Mouse (Mus musculus): ENCODE data around the gene Chaf1a. TPM values are rescaled to one million over a fixed set of nuclear protein-coding genes. Genes with fewer than 3 reads are reported as not detected.

Gene Chaf1a
- polyA plus RNA-seq, 1 experiment from 2014 or later = 30.8 TPM

GRCm38 (mm10) chr17:56022131-56022988 is 17.9 kb upstream of the Chaf1a start:
- Histone ChIP-seq H3K27ac (no peak overlapping the region; the same call in 1 of the 2 replicates), H3K4me3 (replicated peaks) (no peak overlapping the region), H3K4me2 (no peak overlapping the region), H3K9ac (no peak overlapping the region), H3K4me1 (peaks cover 42% of the 10 kb centered on the region), H3K36me3 (peaks cover 45% of the 10 kb centered on the region), H3K27me3 (no peaks in the 10 kb centered on the region), H3K9me3 (replicated peaks) (no peaks in the 10 kb centered on the region)
- WGBS = 45% methylated on average over 2 of the region's 2 CpGs
- no peak for ATAC-seq (replicated peaks; ENCODE audit: low FRiP score)

- Histone ChIP-seq H3K27me3 (no peaks in the 10 kb centered on the region), H3K4me2 (no peak overlapping the region), H3K4me1 (peaks cover 48% of the 10 kb centered on the region), H3K9me3 (replicated peaks) (no peaks in the 10 kb centered on the region), H3K9ac (no peak overlapping the region), H3K4me3 (replicated peaks) (no peak overlapping the region), H3K27ac (no peak overlapping the region), H3K36me3 (peaks cover 45% of the 10 kb centered on the region)
- no peak for ATAC-seq (replicated peaks; ENCODE audit: low FRiP score)
- 67% methylated on average over 4 of the region's 4 CpGs for WGBS
Measured at GRCm38 (mm10) chr17:56022989-56023290, 17.3 kb upstream of the Chaf1a start.

GRCm38 (mm10) chr17:56023386-56023785 is 16.9 kb upstream of the Chaf1a start:
- no peak overlapping the region for H3K4me2 ChIP-seq
- no peaks in the 10 kb centered on the region for H3K9me3 ChIP-seq (replicated peaks)
- H3K9ac ChIP-seq = no peak overlapping the region
- H3K36me3 ChIP-seq = peaks cover 45% of the 10 kb centered on the region
- no peak for ATAC-seq (replicated peaks; ENCODE audit: low FRiP score)
- no peak overlapping the region for H3K27ac ChIP-seq
- H3K4me3 ChIP-seq (replicated peaks) = no peak overlapping the region
- no peaks in the 10 kb centered on the region for H3K27me3 ChIP-seq
- H3K4me1 ChIP-seq = peaks cover 50% of the 10 kb centered on the region
- WGBS = 65% methylated on average over 5 of the region's 5 CpGs

- no peak for ATAC-seq (replicated peaks; ENCODE audit: low FRiP score)
- 56% methylated on average over 2 of the region's 2 CpGs for WGBS
Measured at GRCm38 (mm10) chr17:56024476-56024875, 15.8 kb upstream of the Chaf1a start.

GRCm38 (mm10) chr17:56024931-56025330 is 15.3 kb upstream of the Chaf1a start:
- Histone ChIP-seq H3K4me1 (peaks cover 50% of the 10 kb centered on the region), H3K27ac (no peak overlapping the region), H3K9me3 (replicated peaks) (no peaks in the 10 kb centered on the region), H3K27me3 (no peaks in the 10 kb centered on the region), H3K4me2 (no peak overlapping the region), H3K4me3 (replicated peaks) (no peak overlapping the region), H3K9ac (no peak overlapping the region), H3K36me3 (peaks cover 45% of the 10 kb centered on the region)
- no peak for ATAC-seq (replicated peaks; ENCODE audit: low FRiP score)
- 74% methylated on average over 5 of the region's 5 CpGs for WGBS

More at GRCm38 (mm10) chr17:56024476-56024875, 15.8 kb upstream of the Chaf1a start:
- no peaks in the 10 kb centered on the region for H3K27me3 ChIP-seq
- H3K27ac ChIP-seq = no peak overlapping the region
- H3K9ac ChIP-seq = no peak overlapping the region
- peaks cover 50% of the 10 kb centered on the region for H3K4me1 ChIP-seq
- no peaks in the 10 kb centered on the region for H3K9me3 ChIP-seq (replicated peaks)
- peaks cover 45% of the 10 kb centered on the region for H3K36me3 ChIP-seq
- H3K4me3 ChIP-seq (replicated peaks) = no peak overlapping the region
- no peak overlapping the region for H3K4me2 ChIP-seq

GRCm38 (mm10) chr17:56026303-56026702 is 13.9 kb upstream of the Chaf1a start:
- Histone ChIP-seq H3K27me3 (no peaks in the 10 kb centered on the region), H3K36me3 (peaks cover 48% of the 10 kb centered on the region), H3K4me1 (peaks cover 62% of the 10 kb centered on the region), H3K4me2 (no peak overlapping the region), H3K4me3 (replicated peaks) (no peak overlapping the region), H3K27ac (no peak overlapping the region), H3K9me3 (replicated peaks) (no peaks in the 10 kb centered on the region), H3K9ac (no peak overlapping the region)
- no peak for ATAC-seq (replicated peaks; ENCODE audit: low FRiP score)
- 83% methylated on average over 1 of the region's 1 CpGs for WGBS

- H3K4me3 ChIP-seq (replicated peaks) = no peak overlapping the region
- peaks cover 67% of the 10 kb centered on the region for H3K4me1 ChIP-seq
- no peaks in the 10 kb centered on the region for H3K9me3 ChIP-seq (replicated peaks)
- H3K36me3 ChIP-seq = peaks cover 48% of the 10 kb centered on the region
- H3K27me3 ChIP-seq = no peaks in the 10 kb centered on the region
- no peak for ATAC-seq (replicated peaks; ENCODE audit: low FRiP score)
- WGBS = 53% methylated on average over 1 of the region's 1 CpGs
- 0 out of 2 replicates have a peak overlapping the region, but pooled peaks have one; percentile 23 for H3K27ac ChIP-seq
- H3K4me2 ChIP-seq = no peak overlapping the region
- H3K9ac ChIP-seq = no peak overlapping the region
Measured at GRCm38 (mm10) chr17:56026881-56027280, 13.4 kb upstream of the Chaf1a start.

GRCm38 (mm10) chr17:56027801-56028441 is 12.3 kb upstream of the Chaf1a start:
- H3K4me3 ChIP-seq (replicated peaks) = no peak overlapping the region
- no peak overlapping the region for H3K4me2 ChIP-seq
- H3K36me3 ChIP-seq = peaks cover 47% of the 10 kb centered on the region
- peaks cover 66% of the 10 kb centered on the region for H3K4me1 ChIP-seq
- WGBS = 88% methylated on average over 5 of the region's 5 CpGs
- no peak for ATAC-seq (replicated peaks; ENCODE audit: low FRiP score)
- H3K9me3 ChIP-seq (replicated peaks) = no peaks in the 10 kb centered on the region
- H3K9ac ChIP-seq = 0 out of 2 replicates have a peak overlapping the region, but pooled peaks have one; percentile 7
- H3K27ac ChIP-seq = no peak overlapping the region; the same call in 1 of the 2 replicates
- H3K27me3 ChIP-seq = no peaks in the 10 kb centered on the region

GRCm38 (mm10) chr17:56030238-56030870 is 9.9 kb upstream of the Chaf1a start:
- peaks cover 59% of the 10 kb centered on the region for H3K36me3 ChIP-seq
- no peaks in the 10 kb centered on the region for H3K9me3 ChIP-seq (replicated peaks)
- H3K27me3 ChIP-seq = no peaks in the 10 kb centered on the region
- H3K4me1 ChIP-seq = peaks cover 73% of the 10 kb centered on the region
- ATAC-seq (replicated peaks; ENCODE audit: low FRiP score) = no peak
- no peak overlapping the region for H3K4me3 ChIP-seq (replicated peaks)
- 87% methylated on average over 9 of the region's 9 CpGs for WGBS
- H3K4me2 ChIP-seq = no peak overlapping the region
- peak overlapping the region; percentile 52; the same call in 1 of the 2 replicates for H3K27ac ChIP-seq
- no peak overlapping the region for H3K9ac ChIP-seq

- Histone ChIP-seq H3K9me3 (replicated peaks) (no peaks in the 10 kb centered on the region), H3K4me3 (replicated peaks) (no peak overlapping the region), H3K36me3 (peaks cover 59% of the 10 kb centered on the region), H3K9ac (no peak overlapping the region), H3K27ac (peak overlapping the region; percentile 52; the same call in 1 of the 2 replicates), H3K4me1 (peaks cover 73% of the 10 kb centered on the region), H3K4me2 (no peak overlapping the region), H3K27me3 (no peaks in the 10 kb centered on the region)
- ATAC-seq (replicated peaks; ENCODE audit: low FRiP score) = peak; percentile 54
- WGBS = 45% methylated on average over 5 of the region's 5 CpGs
Measured at GRCm38 (mm10) chr17:56030919-56031318, 9.3 kb upstream of the Chaf1a start.

- 89% methylated on average over 7 of the region's 7 CpGs for WGBS
- H3K27me3 ChIP-seq = no peaks in the 10 kb centered on the region
- H3K36me3 ChIP-seq = peaks cover 56% of the 10 kb centered on the region
- no peak overlapping the region for H3K4me2 ChIP-seq
- no peak overlapping the region for H3K9ac ChIP-seq
- H3K27ac ChIP-seq = peak overlapping the region; percentile 52; the same call in 1 of the 2 replicates
- ATAC-seq (replicated peaks; ENCODE audit: low FRiP score) = no peak
- peaks cover 68% of the 10 kb centered on the region for H3K4me1 ChIP-seq
- no peak overlapping the region for H3K4me3 ChIP-seq (replicated peaks)
- no peaks in the 10 kb centered on the region for H3K9me3 ChIP-seq (replicated peaks)
Measured at GRCm38 (mm10) chr17:56031431-56031830, 8.8 kb upstream of the Chaf1a start.

Measured in kidney, embryonic 15.5 days (tissue).